In the genomic region with DNA sequence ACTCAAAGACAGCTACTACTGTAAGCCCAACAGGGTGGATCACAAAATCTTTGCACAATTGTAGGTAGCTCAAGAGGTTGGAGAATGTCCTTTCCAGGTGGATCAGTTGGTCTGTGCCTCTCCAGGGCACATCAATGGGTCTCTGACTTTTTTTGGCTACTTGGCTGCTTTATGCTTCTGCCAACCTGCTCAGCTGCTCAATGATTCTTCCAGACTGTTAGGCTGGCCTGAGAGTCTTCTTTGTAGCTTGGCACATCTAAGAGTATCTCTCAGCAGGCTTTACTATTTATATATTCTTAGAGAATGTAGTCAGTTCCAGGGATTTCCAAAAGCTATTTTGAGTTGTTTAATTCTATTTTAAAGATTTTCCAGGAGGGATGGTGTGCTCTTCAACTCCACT, we compare ENCODE assay signal across 13 mouse cellular contexts.
"Had no signal": no experiment of that assay in that cellular context is flagged by ENCODE, and none has a peak within 500 bp of the region (broad histone marks: within the 10 kb centered on the region; RNA-seq: fewer than 3 reads in every experiment).

No protein-coding gene starts in this region.

- ATAC-seq: midbrain, embryonic 16.5 days had no signal

- DNase-seq: lung, adult 18-20 months; lung, embryonic 14.5 days; lung, postnatal 10 days; lung, postnatal 4 days; midbrain, embryonic 14.5 days; retina, postnatal 1 day; right cerebral cortex, adult 18-20 months; right cerebral cortex, postnatal 25 days; right cerebral cortex, postnatal 4 days; spleen, adult 18-20 months; thymus, adult 2 months; thymus, postnatal 36 days had no signal
